Mouse (Mus musculus) adrenal gland, postnatal 4 days (tissue): ENCODE measurements around the gene Myh13. TPM values are rescaled to one million over a fixed set of nuclear protein-coding genes. Genes with fewer than 3 reads are reported as not detected.

Experiments used
- DNase-seq, 2 experiments: peaks; one replicate each; pipeline ENCODE4 v3.0.0; 2021 to 2022; ENCODE audit warnings: low spot score in 2 of 2, mixed read lengths in 2 of 2
- total RNA-seq, 2 experiments: library from RNA; stranded (reverse); gene quantifications; 2 replicates each; pipeline ENCODE4 v1.2.3; 2021

The Myh13 gene
- total RNA-seq, 2 experiments from 2014 or later: 0.51 TPM; not detected in 1

DNA sequence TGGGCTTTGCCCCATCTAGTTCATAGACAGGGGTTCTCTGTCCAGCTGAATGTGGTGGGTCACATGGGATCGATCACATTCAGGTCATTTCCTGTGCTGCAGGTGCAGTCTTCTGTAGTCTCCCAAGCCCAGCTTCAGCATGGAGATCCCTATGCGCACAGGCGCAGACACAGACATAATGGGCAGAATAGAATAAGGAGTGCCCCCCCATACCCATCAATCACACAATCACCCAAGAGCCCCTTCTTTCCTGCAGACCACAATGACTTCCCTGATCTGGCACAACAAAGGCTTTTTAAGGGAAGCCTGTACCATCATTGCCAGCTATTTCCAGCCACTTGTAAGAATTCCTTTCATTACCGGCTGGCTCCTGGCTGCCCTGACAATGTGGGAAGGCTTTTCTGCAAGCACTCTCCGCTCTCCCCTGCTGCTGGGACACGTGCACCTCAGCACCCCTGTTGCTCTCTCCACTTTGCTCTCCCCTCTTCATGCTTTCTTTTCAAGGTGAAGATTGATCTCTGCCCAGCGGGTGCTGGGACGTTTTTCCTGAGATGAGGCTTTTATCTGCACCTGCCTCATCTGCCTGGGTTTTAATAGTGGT, 65.5 kb downstream of the Myh13 start:
- no peak for DNase-seq

DNA sequence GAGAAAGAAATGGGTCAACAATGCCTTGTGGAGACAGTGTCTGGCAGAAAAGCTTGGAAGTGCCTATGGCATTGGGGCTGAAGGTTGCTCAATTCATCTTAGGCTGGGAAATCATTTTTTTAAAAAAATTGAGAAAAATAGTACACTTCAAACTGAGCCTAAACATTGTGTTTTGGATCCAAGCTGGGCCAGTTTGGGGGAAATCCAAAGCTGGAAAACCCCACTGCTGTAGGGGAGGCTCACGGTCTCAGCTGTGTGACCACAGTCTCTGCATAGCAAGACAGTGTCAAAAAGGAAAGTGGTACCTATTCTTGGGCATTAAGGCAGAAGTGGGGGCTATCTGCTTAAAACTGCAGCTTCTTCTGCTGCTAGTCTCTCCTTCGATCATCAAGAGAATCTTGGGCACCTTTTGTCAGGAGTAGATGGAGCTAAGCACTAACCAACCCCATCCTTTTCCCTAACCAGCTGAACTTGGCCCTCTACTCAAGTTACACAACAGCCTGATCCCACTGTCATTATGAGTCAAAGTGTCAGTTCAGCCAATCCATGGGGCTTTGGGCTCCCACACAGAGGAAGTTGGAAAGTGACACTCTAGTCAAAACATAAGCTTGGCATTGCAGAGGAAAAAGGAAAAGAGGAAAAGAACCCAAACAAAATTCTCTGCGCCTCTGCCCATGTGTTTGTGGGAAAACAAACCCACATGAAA, 69.4 kb downstream of the Myh13 start:
- DNase-seq: no peak

DNA sequence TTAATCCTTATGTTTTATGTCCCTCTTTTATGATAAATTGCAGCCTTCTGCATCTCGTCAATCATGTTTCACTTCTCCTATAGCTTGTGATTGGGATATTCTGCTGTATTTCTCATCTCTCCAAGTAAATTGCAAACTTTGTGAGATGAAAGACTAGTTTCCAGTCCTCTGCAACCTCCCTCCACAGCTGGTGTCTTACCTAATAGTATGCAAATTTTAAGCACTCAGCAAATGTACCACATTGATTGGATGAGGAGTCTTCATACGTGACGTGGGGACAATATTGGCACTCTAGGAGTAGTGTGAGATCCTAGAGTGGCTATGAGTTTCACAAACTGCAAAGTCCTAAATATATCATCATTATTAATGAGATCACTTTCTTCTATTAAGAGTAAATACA, 70.9 kb downstream of the Myh13 start:
- DNase-seq: no peak

DNA sequence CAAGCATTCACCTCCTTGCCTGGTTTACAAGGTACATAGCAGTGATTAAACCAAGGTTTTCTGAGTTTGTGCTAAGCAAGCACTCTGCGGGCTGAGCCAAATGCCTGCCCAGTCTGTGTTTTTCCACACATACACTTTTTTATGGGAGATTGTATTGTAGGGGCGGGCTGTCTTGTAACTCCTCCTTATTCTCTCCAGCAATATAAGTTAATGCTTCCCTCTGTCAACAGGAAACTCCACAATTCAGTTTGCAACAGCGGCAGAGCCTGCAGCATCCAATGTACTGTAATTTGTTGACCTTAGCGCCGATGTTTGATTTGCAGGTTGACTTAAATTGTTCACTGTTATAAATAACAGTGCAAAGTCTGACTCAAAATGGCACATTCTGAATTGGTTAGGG, 79.5 kb downstream of the Myh13 start:
- no peak for DNase-seq

DNA sequence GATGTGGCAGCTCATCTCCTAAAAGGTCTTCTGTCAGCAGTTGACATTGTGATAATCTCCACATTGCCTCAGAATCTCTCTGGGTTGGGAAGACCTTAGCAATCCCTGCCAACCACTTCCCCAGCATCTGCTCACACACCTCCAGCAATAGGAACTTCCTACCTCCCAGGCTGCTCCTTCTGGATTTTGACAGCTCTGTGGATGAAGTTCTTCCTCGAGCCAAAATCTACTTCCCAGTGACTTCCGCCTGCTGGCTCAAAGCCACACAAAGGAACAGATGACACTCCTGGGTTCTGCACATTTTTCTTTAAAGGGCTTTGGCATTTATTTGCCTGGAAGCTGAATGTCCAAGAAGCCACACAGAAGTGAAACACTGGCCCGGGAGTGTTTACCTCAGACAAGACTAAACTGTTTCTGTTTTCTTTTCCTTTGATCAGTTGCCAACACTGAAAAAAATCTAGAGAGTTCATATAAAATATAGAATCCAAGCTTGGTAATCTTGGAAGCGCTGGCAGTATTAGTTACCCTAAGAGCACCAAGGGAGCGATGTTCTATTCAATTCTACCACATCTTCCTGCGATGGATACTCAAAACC, 93.0 kb downstream of the Myh13 start:
- no peak for DNase-seq

Other genes starting within 250 kb of the Myh13 start
- gene Myh3, start 243.4 kb upstream of the Myh13 start, total RNA-seq: 10 to 100 TPM in 1 of 2 experiments, 1 to 10 TPM in 1; 3.2 to 28.8 TPM
- gene Myh2, start 150.6 kb upstream of the Myh13 start, total RNA-seq: 10 to 100 TPM in 1 of 2 experiments, 1 to 10 TPM in 1; 6.4 to 35.1 TPM
- gene Myh1, start 121.6 kb upstream of the Myh13 start, total RNA-seq: 10 to 100 TPM; 35.6 to 60.0 TPM
- 10 to 100 TPM in 1 of 2 experiments, 1 to 10 TPM in 1; 5.7 to 12.7 TPM for gene Myh4, start 83.6 kb upstream of the Myh13 start, total RNA-seq
- 100 to 1,000 TPM in 1 of 2 experiments, 10 to 100 TPM in 1; 94.8 to 251 TPM for gene Myh8, start 44.5 kb upstream of the Myh13 start, total RNA-seq
- 10 to 100 TPM; 30.5 to 32.9 TPM for gene Gas7, start 133.8 kb downstream of the Myh13 start, total RNA-seq